Mouse (Mus musculus): ENCODE results near the gene Cfap97d2.
"Not testable (repeated sequence)": the region's sequence is repeated elsewhere in the genome, so short reads cannot be mapped to it uniquely, and the experiment has no call there.

The Cfap97d2 gene

DNA sequence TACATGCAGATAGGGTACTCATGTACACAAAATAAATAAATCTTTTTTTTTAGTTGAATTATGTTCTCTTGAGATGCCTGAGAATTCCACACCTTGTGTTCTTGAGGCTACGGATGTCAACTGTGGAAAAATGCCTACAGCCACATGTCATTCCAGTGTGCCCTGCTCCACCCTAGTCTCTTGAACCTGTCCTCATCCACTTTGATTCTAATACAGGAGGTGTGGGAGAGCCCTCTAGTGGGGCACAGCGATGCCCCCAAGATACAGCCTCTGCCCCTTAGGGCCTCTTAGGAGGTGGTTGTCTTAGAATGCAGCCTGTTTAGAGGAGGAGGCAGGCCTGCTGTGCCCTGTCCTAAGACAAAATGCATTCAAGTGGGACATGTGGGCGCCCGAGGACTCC is 17.7 kb upstream of the Cfap97d2 start:
- DNase-seq: peak in 1 of 2 experiments; percentile 30

DNA sequence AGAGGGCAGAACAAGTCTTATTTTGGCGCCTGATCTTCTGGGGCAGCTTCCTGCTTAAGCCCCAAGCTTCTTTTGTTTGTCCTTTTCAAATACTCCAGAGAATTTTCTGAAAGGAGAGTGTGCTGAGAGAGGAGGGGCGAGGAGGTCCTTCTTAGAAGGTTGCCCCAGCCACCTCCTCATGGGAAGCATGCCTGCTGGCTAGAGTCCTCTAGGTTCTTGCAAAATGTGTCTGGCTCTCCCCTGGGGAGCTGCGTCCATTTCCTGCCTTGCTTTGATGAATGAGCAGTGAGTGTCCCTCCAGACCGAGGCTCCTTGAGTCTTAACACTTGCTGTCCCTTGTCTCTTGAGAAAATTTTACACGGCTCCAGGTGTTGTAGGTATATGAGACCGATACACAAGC is 17.2 kb upstream of the Cfap97d2 start:
- DNase-seq: peak; percentile 53 to 59

DNA sequence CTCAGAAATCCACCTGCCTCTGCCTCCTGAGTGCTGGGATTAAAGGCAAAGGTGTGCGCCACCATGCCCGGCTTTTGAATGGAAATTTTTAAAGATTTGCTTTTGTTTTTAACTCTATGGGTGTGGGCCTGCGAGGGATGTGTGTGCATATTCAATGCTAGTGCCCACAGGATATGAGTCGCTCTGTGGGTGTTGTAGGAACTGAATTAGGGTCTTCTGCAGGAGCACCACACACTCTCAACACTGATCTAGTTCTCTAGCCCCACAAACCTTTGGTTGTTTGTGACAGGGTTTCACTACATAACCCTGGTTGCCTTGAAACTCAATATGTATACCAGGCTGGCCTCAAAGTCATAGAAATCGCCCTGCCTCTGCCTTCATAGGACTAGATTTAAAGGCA is 16.4 kb upstream of the Cfap97d2 start:
- no peak for DNase-seq

DNA sequence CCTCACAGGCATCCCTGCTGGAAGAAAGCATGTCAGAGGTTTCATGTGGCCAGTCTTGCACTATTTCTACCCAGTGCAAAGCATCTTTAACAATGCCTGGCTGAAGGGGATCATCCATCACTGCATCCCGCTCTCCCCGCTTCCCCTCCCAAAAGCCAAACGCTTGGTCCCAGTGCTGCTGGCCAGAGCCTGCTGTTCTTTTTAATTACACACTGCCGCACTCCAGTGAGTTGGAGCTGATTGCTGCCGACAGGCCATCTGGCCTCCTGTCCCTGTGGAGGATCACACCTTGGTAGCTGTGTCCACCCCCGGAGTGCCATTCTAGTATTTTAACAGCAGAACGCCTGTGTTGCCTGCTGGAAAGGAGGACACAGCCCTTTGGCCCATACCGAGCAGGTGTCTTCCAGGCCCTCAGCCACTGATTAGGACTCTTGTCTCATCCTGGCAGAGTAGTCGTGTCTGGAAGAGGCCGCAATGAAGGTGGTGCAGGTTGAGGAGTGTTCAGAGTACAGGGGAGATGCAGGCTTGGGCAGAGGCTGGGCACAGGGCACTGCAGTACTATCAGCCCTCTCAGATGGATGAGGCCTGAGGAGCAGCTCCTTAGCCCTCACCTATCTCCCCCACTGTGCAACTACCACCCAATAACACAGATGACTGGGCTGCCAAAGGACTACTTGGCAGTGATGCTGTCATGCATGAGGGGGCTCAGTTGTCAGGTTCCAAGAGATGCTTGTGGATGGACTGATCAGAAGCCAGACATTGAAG is 13.2 kb upstream of the Cfap97d2 start:
- peak; percentile 89 to 92 for DNase-seq

DNA sequence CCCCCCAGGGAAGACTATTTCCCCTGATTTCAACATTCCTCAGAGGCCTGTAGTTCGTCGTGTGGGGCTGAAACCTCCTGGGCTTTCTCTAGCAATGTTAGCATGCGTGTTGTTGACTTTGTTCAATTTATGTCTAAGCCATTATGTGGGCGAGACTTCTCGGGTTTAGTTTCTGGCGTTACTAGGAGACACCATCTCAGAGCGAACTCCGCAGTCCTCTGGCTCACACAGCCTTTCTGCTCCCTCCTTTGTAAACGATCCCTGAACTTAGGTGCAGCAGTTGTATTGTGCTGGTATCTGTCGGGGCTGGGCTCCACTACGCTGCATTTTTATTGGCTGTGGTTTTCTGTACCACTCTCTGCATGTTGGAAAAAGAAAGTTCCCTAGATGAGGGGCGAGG is 11.0 kb upstream of the Cfap97d2 start:
- no peak for DNase-seq

DNA sequence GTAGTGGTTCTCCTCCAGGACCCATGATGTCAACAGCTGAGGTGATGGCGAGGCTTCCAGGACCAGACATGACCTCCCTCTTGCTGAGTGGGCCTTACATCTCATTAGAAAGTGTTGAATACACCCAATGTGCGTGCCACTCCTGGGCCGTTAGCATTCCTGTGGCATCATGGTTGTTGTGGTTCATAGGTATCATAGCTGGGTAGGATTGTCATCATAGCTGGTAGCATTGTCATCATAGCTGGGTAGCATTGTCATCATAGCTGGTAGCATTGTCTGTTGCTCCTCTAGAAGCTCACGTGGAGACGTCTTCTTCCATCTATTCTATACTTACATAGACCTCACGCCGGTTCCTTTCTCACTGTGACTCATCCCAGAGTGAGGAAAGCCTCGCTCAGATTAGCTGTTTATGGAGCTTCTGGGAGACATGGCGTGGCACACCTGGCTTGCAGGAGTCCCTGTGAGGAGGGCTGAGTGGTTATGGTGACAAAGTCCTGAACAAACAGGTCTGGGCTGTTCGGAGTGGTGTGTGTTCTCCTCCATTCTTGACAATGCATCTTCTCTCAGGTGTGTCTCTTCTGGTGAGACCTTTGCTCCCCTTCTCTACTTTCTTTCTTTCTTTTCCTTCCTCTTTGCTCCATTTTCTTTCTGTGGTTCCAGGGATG is 10.4 kb upstream of the Cfap97d2 start:
- DNase-seq: no peak

DNA sequence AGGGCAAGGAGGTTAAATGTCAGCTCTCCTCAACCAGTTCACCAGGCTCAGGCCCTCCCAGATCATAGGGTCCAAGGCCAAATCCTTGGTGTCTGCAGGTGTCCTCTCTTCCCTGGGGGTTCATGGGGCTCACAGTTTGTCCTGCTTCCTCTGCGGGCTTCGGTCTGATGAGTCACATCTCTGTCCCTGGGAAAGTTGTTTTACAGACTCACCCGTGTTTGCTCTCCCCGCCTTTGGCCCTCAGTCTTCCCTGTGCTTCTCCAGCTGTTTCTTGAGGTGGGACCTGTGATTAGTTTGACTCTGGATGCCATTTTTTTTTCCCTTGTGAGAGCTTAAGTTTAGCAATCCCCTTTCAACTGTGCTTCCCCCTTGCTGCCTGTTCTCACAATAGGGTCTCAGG is 9.5 kb upstream of the Cfap97d2 start:
- no peak for DNase-seq

DNA sequence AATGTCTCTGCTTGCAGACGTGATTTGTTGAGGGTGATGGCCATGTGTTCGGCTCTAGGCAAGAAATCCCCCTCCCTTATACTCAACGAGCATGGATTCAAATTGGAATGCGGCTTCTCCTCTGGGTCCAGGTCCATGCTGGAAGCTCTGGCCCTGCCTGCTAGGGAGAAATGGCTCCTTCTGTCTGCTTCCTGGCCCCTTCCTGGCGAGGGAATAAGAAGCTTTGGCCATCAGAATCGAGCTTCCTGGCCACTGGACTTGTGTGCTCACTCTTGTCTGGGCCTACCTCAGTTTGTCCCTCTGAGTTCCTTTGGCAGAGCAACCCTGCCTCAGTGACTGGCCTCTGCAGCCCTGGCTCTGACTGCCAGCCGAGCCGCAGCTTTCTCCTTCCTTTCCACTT is 8.5 kb upstream of the Cfap97d2 start:
- DNase-seq: peak in 1 of 2 experiments; percentile 59

DNA sequence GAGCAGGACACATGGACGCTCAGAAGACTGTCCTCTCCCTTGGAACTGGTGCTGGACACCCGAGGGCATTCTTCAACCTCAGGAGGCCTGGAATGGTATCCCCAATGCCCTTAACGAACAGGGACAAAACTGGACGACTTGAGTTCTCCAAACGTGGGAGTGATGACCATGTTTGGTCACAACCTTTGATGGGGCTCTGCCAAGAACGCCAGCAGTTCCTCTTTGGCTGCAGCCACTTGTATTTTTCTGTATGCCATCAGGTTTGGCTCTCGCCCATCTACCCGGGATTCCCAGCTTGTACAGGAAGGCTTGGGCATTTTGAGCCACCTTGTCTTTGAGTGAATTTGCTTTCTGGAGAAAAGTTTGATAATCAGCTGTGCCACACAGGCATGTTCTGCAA is 8.0 kb upstream of the Cfap97d2 start:
- DNase-seq: peak; percentile 87 to 90

DNA sequence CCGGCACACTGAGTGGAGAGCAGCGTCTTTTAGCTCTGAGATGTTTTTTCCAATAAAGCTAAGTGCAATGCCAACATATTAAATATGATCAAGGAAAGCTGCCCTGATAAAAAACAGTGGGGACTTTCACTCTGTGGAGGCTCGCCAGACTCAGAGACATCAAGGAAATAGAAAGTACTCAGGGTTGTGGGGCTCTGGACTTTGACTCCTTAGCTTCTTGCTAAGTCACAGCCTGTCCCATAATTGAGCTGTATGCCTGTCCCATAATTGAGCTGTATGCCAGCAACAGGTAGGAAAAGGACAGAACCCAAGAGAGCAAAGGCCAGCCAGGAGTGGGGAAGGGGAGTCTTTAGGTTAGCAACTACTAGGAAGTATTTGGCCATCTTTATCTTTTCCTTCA is 7.4 kb upstream of the Cfap97d2 start:
- DNase-seq: no peak

DNA sequence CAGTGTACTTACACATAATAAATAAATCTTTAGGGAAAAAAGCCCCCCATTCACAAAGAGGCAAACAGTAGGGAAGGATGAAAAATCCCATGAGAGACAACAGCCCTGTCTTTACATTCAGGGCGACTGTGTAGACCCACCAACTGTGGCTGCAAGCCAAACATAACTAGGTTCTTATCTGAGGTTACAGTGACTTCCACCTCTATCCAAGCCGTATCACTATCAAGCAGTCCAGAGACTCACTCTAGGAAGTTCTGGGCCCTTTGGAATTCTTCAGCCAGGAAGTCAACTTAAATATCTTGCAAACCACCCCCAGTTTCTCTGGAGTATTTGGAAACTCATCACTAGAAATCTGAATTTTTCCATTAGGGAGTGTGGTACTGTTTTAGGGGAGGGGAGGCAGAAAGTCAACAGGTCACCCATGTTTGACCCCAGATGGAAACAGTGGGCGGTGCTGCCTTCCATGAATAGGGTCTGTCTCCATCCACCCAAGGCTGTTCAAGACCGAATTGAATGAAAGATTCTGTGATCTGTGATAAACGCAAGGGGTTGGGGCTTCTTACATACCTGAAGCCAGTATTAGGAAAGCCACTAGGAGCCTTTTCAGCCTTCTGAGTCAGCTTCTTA is 6.3 kb upstream of the Cfap97d2 start:
- no peak for DNase-seq

DNA sequence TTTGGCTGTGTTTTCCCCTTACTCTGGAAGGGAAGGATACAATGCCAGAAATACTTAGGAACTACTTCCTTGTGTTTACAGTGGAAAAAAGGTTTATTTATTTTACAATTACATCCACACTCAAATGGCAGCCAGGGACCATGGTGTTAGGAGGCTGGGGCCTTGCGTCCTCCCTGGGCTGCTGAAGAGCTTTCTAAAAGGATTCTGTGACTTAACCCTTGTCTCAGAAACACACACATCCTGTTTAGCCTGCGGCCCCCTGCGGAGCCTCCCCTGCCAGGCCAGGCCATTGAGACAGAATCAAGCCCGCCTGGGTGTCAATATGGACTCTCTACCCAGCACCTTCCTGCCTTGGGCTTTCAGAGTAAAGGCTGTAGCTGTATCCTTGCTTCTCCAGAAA is 2.9 kb upstream of the Cfap97d2 start:
- DNase-seq: no peak

DNA sequence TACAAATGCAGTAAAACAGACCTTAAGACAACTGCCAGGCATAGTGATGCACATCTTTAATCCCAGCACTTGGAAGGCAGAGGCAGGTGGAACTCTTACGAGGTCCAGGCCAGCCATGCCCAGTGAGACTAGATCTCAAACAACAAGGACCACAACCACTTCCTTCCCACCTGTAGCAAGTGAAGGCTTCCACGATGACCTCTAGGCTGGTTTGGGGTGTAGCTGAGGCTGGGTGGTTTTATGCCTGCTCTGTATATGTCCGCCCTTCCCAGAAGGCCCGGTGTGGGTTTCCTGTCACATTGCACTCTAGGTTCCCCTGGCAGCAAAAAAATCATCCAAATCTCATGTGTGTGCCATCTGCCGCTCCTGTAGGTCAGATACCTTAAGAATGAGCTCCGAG is 1.9 kb upstream of the Cfap97d2 start:
- DNase-seq: no peak

DNA sequence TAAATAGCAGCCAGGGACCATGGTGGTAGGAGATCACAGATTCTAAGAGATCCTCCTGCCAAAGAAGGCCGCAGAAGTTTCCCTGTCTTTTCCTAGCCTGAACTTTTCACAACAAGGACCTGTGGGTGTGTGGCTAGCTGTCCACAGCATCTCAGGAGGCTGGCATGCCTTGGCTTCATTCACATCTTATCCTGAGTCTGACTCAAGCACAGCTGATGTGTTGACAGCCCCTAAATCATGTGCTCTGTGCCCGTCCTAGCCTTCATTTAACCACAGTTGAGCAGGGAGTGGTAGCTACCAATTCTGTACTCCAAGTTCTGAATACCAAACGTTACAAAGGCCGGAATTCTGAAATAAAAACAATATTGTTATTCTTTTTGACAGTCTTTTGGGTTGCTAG is 1.4 kb upstream of the Cfap97d2 start:
- no peak for DNase-seq

DNA sequence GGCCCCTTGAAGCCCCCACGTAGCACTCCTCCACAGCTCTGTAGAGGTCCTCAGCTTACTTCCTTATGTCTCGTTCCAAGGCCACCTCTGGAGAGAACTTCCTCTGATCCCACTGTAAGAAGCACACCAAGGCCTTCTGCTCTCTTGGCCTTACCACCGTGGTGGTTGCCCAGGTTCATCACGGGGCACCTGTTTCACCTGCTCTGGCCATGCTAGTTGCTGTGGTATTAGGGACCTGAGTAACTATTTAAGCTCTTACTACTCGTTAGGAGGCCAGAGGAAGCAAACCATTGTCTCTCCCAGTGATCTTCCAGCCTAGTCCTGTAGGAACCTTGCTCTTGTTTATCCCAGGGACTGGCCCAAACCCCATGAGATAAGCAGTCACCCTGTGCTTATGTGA is 1.2 kb downstream of the Cfap97d2 start:
- DNase-seq: no peak

DNA sequence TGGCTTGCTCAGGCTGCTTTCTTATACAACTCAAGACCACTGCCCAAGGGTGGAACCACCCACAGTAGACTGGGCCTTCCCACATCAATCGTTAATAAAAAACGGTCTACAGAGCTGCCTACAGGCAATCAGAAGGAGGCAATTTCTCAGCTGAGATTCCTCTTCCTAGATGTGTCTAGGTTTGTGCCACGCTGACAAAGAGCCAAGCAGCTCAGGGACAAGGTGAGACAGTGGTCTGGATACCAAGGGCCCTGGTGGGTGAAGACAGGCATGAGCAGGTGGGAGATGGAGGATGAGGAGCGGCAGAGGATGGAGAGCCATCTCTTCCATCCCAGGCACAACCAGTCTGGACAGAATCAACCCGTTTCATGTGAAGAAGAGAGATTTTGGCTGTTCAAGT is 2.8 kb downstream of the Cfap97d2 start:
- no peak for DNase-seq

DNA sequence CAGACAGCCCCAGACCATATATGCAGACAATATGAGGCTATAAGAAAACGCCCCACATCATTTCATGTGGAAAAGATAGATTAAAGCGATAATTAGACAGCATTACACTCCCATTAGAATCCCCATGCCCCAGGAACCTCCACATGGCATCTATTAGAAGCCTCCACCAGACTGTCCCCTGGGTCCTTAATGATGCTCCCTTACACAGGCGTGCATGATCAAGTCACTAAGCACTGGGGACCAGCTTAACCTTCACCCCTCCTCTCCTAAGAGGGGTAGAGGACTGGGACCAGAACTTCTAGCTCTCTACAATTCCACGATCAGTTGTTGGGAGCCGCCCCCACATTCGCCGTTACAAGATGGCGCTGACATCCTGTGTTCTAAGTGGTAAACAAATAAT is 13.3 kb downstream of the Cfap97d2 start:
- DNase-seq: no peak

DNA sequence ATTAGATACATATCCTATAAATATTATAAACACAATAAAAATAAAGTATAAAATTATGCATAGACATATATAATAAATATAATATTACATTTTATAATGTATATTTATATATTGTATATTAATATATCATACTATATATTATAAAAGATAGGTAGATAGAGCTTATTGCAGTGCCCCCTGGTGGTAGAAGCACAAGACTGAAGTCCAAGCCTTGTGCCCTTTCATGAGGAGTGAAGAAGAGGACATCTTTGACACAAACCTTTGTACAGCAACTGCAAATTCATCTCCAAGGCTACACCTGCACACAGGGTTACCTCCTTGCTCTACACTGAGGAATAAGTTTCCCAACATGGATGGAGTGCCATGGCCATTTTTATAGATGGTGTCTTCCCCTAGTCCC is 20.0 kb downstream of the Cfap97d2 start:
- peak; percentile 77 to 85 for DNase-seq

DNA sequence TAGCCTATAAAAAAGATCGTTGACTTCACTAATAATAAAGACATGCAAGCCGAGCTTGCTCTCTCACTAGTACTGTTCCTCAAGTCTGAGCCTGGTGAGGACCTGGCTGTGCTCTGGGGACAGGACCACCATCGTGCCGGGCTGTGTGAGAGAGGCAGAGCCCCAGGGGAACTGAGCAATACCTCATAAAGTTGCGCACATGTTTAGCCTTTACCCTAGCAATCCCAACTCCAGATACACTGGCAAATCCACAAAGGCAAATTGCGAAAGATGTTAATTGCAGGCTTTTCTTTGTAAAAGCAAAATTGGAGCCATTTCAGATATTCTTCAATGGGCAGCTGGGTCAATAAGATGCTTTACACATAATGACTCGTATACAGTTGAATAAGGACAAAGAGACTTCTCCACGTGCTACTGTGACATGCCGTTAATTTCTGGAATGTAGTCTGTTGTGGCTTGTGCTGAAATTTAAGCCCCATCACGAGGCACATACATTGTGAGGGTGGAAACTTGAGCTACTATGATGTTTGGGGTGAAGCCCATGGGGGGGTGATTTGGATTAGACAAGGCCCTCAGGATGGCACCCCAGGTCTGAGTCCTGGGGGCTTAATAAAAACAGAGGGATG is 21.9 kb downstream of the Cfap97d2 start:
- no peak for DNase-seq

DNA sequence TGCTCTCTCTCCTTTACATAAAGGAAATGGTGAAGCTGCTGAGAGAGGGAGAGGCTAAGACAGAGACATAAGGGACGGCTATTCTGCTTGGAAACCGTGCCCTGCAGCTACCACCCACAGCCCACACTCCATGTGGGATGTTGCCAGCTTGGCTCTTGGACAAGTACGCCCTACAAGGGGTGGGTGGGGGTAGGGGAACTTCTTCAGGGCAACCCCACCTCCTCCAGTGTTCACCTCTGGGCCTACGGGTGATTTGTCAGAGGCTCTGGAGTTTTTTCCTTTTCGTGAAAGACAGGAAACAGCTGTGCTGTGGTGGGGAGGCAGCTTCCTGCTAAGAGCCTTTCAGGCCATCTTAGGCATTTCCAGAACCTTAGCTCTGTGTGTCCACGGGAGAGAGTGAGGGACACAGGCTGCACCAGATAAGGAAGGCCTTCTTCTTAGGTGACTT is 34.7 kb downstream of the Cfap97d2 start:
- peak in 1 of 2 experiments; percentile 18 for DNase-seq

DNA sequence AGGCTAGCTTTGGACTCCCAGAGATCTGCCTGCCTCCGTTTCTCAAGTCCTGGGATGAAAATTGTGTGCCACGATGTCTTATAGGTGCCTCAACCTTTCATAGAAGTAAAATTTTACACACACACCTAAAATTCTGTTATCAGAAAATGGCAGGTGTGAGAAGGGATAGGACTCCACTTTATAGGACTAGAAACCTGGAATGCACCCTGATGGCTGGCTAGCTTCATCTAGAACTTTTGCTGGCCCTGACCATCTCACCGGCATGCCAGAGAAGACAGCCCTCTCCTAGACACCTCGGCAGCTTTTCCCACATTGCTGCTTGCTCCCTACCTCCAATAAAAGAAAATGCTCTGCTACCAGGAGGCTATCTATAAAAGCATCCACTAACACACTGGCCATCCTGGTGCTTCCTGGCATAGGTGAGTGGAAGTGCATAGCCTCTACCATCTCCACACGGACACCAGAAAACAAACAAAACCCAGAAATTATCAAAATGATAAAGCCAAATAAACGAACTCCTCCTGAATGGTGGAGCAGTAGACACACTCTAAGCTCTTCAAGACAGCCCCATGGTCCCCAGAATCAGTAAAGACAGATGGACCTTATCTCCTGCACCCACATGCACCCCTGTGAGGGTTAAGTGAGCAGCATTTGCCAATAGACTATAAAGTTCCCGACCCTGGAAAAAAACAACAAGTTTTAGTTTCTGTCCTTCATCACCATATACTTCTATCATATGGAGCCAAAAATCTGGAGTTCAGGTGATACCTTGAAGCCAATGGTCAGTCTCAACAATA is 35.3 kb downstream of the Cfap97d2 start:
- DNase-seq: no peak

DNA sequence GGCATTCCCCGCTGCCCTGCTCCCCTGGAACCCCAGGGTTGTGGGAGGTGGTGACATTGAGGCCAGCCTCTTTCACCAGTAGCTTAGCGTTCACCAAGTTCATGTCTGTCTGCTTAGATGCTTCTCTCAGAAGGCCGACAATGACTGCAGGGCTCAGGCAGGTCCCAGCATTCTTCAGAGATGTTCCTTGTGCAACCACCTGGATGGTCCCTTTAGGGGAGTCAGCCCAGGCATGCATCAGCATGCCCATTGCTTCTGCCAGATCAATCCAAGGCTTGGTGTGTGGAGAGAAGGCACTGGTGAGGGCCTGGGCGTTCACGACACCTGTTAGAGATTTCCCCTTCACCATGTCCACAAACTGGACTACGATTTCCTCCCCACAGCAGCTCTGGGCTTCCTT is 40.5 kb downstream of the Cfap97d2 start:
- DNase-seq: not testable (repeated sequence)

DNA sequence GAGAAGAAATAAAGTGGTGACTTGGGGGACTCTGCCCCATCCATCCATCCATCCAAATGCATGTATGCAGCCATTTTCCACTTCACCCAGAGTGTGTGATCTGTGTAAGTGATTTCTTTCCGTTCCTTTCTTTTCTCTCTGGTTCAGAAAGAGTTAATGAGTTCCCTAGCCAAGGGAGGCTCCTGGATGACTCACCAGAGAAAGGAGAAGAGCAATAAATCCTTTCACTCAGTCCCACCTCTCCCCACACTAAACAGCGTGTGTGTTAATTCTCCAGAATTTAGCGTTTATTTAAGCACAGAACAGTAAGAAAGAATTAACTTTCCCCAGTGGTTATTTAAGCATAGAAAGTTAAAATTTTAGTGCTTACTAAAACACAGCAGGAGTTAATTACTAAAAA is 41.9 kb downstream of the Cfap97d2 start:
- no peak for DNase-seq
